Mouse (Mus musculus) regulatory T cell (primary cell): ENCODE data around the gene Shisal1.

ENCODE experiments used
- in situ Hi-C: fragments of 300-600 bp; cut with MboI, MseI; formaldehyde crosslinking; loops from one replicate; pipeline ENCODE4 v1.15.1; 2025; ENCODE audit warnings: high pct_unique_total_duplicates

The Shisal1 gene

DNA sequence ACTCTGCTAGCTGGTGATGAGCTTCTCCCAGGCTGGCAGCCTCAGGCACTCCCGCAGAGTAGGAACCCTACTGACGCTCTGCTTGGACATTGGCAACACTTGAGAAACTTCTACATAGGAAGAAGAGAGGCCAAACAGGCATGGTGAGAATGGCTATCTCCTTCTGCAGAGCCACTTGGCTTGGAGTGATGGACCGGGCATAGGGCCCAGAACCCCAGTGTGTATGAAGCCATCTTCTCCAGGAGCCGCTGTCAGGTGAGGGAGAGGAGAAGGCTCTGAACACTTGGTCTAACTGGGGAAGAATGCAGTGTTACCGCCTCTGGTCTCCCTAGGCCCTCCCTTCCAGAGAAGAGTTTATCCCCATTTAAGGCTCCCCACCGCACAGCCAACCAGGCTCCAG lies 19.3 kb downstream of the Shisal1 start:
- in situ Hi-C loops = no loop called here

- in situ Hi-C loops = no loop called here
Measured at GRCm38 (mm10) chr15:84425733-84426132, 21.2 kb downstream of the Shisal1 start.

DNA sequence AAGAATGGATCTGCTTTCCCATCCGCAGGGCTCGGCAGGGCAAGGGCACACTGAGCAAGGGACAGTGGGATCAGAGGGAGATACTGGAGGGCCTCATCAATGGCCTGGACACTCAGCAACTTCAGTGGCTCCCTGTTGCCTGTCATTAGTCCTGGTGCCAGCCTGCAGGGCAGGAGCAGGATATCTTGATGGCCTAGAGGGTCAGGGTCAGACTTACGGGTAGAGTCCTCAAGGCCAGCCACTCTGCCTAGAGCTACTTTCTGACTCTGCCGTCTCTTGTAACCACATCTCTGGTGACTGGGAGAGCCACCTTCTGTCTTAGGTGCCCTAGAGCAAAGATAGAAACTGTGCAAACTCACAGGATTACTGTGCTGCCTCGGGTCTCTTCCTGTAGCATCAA lies 23.1 kb downstream of the Shisal1 start:
- in situ Hi-C loops = no loop called here

GRCm38 (mm10) chr15:84418266-84418610 lies 28.7 kb downstream of the Shisal1 start:
- in situ Hi-C loops = loop anchor here (10.0 kb wide), 1 partner anchor 1633 kb away; no protein-coding TSS in a partner anchor

DNA sequence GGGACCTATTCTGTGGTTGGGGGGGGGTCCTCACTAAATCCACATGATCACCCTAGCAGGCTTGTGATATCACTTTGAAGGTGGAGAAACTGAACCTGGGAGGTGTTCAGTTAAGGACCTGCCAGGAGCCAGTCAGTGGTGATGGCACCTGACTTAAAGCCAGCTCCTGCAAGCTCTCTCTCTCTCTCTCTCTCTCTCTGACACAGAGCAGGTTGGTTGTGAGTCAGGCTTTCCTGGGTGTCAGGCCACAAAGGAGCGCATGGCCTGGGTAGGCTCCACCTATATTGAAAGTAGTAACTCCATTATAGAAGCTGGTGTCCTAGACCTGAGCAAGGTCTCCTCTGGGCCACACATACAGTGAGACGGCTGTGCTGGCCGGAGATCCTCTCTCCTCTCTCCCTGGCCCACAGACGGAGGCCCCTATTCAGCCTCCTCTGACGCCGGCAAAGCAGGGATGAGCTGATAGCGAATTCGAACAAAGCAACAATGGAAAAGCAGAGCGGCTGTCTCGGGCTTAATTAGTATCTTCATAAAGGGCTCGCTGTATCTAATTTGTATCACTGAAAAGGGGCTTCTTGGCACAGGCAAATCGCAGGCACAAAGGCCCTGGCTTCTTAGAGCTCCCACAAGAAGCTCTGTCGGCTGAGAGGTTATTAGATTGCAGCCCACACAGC lies 29.2 kb downstream of the Shisal1 start:
- in situ Hi-C loops = loop anchor here (10.0 kb wide), 1 partner anchor 1633 kb away; no protein-coding TSS in a partner anchor

DNA sequence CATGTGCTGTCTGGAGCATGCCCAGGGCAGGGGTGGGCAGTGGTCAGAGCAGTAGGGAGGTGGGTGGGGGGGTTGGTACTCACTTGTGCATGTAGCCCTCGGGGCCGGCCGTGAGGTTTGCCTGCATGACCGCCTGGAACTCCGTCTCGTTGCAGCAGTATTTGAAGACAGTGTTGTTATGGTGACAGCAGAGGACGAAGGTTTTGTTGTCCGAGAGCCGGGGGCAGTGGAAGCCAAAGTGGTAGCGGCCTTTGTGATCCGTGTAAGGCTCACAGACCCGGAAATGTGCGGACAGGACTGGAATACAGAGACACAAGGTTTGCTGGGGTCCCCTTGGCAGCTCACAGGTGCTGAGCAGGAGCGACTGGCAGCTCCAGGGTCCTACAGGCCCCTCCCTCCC lies 29.9 kb downstream of the Shisal1 start:
- in situ Hi-C loops = loop anchor here (10.0 kb wide), 1 partner anchor 1632 kb away; no protein-coding TSS in a partner anchor

DNA sequence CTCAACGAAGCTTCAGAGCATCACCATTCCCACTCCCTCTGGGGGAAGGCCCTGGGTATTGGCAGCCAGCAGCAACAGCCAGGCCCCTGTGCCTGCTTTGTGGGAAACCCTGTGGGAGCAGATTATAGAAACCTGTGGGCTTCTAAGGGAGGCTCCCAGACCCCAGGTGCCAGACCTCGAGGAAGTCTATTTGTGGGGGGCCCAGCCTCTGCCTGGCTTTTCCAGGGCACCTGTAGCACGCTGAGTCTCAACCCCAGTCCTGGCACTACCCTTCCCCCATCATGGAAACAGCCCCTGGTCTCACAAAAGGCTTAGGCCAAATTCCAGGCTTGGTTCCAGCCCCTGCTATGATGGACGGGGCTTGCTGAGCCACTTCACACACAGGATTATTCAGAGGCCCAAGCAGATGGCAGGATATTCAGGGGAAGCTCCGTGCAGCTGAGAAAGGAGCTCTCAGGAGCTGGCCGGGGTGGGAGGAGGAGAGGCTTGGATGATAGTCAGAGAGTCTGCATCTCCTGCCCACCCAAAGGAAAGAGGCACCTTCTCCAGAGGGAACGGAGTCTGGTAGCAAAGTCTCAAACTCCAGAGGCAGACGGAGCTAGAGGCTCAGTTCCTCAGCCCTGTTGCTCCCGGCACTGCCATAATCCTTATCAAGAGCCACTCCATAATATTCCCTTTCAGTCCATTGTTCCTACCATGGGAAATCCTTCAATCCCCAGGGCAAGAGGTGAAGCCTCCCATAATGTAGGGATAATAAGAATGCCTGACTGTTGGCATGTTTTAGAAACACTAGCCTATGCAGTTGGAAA lies 32.7 kb downstream of the Shisal1 start:
- in situ Hi-C loops = loop anchor here (10.0 kb wide), 1 partner anchor 1629 kb away; no protein-coding TSS in a partner anchor

GRCm38 (mm10) chr15:84412409-84412808 lies 34.5 kb downstream of the Shisal1 start:
- in situ Hi-C loops = loop anchor here (10.0 kb wide), 1 partner anchor 1628 kb away; no protein-coding TSS in a partner anchor

- in situ Hi-C loops = loop anchor here (10.0 kb wide), 1 partner anchor 1625 kb away; no protein-coding TSS in a partner anchor
Measured at GRCm38 (mm10) chr15:84410052-84410451, 36.8 kb downstream of the Shisal1 start.

- in situ Hi-C loops = no loop called here
Measured at GRCm38 (mm10) chr15:84408576-84408975, 38.3 kb downstream of the Shisal1 start.

DNA sequence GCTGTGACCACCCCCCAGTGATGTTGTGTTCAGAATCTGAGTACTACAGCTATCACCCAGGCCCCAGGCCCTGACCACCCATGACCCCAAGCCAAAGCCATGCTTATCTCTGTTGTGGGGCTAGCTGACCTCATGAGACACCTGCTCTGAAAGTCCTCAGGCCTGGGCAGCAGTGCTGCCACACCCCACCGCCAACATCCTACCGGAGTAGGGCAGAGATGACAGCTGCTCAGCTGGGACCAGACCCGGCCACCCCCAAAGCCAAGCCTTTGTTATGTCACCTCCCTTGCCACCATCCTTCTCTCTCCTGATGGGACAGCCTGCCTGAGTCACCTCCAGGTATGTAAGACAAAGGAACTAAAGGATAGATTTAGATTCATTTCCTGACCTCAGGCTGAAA lies 41.1 kb downstream of the Shisal1 start:
- in situ Hi-C loops = no loop called here

DNA sequence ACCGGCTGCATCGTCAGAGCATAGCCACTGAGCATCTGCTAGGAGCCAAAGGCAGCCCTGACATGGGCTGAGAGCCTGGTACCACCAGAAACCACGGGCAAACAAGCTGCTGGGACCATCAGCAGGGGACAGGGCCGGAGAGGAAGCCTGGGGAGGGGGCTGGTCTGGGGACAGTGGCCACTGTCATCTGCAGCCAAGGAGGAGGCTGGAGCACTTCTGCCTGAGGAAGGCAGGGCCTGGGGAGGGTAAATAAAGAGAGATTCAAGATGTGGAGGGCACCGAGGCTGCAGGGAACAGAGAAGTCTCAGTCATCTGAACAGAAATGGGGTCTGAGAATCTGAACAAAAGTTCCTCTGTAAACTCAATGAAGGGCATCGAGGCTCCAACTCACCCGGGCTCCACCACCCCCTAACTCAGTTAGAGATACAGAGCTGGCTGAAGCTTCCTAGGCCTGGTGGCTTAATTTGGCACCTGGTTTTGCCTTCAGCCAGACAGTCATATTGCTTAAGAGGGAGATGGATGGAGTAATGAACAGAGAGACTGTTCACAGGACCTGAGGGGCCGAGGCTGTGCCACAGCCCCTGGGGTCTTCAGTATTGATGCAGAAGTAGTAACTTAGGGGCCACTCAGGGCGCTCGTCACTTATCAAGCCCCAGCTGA lies 43.3 kb downstream of the Shisal1 start:
- in situ Hi-C loops = no loop called here

GRCm38 (mm10) chr15:84398617-84399016 lies 48.3 kb downstream of the Shisal1 start:
- in situ Hi-C loops = loop anchor here (10.0 kb wide), 1 partner anchor 464 kb away; no protein-coding TSS in a partner anchor

DNA sequence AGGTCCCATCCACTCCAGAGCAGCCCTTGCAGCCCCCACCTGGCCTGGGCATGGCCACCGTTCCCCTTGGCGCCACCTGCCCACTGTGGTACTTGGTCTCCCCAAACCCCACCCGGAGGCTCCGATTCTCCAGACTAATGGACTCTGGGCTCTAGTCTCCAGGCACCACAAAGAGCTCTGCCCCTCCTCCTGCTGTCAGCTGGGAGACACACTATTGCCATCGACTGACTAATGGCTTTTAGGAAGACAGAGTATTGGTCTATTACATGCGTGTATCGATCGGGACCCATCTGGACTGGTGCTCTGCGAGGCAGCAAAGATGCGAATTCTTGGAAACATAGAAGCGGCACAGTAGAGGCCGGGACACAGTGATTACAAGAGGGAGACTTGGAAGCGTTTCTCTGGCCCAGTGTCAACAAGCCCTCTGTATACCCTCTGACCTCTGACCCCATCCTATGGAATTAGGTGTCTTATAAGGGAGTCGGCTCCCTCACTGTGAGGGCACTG lies 49.2 kb downstream of the Shisal1 start:
- in situ Hi-C loops = loop anchor here (10.0 kb wide), 1 partner anchor 463 kb away; no protein-coding TSS in a partner anchor

DNA sequence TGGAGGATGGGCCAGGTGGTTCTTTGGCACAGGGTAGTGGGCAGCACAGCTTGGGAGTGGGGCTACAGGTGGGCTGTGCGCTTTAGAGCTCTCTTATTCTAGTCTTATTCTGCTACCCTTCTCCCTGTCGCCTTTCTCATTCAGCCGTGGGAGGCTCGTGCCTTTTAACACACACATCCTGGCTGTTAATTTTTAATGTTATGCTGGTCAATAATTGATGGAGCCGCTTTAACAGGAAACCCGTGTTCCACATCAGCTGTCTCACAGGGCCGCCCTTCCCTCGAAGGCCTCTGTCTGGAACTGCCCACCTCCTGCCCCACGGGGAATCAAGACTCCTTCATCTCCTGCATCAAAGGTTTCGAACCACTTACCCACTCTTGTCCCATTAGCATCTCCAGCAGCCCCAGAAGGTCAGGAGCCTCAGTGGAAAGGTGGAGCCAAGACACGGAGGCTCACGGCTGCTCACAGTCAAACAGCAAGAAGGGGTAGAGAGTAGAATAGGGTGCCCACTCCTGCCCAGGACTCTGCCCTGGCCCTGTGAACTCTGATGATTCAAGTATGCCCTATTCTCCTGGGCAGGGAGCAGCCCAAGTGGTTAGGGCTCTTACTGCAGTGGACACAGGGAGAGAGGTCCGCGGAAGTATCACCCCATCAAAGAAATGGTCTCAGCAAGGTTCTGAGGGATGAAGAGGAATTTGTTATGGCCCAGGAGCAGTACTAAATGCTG lies 51.4 kb downstream of the Shisal1 start:
- in situ Hi-C loops = loop anchor here (10.0 kb wide), 1 partner anchor 461 kb away; no protein-coding TSS in a partner anchor

- in situ Hi-C loops = loop anchor here (10.0 kb wide), 1 partner anchor 459 kb away; no protein-coding TSS in a partner anchor
Measured at GRCm38 (mm10) chr15:84393341-84393740, 53.6 kb downstream of the Shisal1 start.

DNA sequence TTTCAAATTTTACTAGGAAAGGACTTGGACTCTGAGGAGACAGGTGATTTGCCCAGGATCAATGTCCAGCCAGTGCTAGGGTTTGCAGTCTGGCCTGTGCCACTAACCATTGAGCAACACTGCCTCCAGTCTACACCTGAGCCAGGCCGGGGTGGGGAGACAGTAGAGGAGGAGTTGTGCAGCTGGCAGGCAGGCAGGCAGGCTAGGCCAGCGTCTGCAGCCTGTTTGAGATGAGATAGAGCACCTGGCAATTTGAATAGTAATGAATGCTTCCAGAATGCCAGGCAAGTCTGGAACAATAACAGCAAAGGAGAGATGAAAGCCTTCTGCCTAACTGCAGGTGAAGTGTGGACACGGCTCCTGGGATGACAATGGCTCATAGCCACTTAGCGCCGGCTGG lies 54.1 kb downstream of the Shisal1 start:
- in situ Hi-C loops = loop anchor here (10.0 kb wide), 1 partner anchor 458 kb away; no protein-coding TSS in a partner anchor

GRCm38 (mm10) chr15:84392131-84392530 lies 54.8 kb downstream of the Shisal1 start:
- in situ Hi-C loops = loop anchor here (10.0 kb wide), 1 partner anchor 457 kb away; no protein-coding TSS in a partner anchor

- in situ Hi-C loops = loop anchor here (10.0 kb wide), 1 partner anchor 1804 kb away; no protein-coding TSS in a partner anchor
Measured at GRCm38 (mm10) chr15:84388698-84389131, 58.2 kb downstream of the Shisal1 start.

- in situ Hi-C loops = loop anchor here (10.0 kb wide), 1 partner anchor 1801 kb away; no protein-coding TSS in a partner anchor
Measured at GRCm38 (mm10) chr15:84385995-84386565, 60.8 kb downstream of the Shisal1 start.
